Mouse (Mus musculus) left cerebral cortex, adult 8-10 months (tissue): Measurements from ENCODE around the gene Wdr27. TPM values are rescaled to one million over a fixed set of nuclear protein-coding genes. Genes with fewer than 3 reads are reported as not detected.
"Not testable (repeated sequence)": the region's sequence is repeated elsewhere in the genome, so short reads cannot be mapped to it uniquely, and the experiment has no call there.

Experiments
- DNase-seq, 2 experiments: peaks; one replicate each; pipeline ENCODE4 v3.0.0; 2022; ENCODE audit warnings: low spot score in 2 of 2
- total RNA-seq, 4 experiments: library from RNA; stranded (reverse); gene quantifications; 2 replicates each; pipeline ENCODE4 v1.2.4; 2022

Wdr27 gene
- total RNA-seq, result 1 to 10 TPM; 2.6 to 3.6 (median 3.1) TPM

DNA sequence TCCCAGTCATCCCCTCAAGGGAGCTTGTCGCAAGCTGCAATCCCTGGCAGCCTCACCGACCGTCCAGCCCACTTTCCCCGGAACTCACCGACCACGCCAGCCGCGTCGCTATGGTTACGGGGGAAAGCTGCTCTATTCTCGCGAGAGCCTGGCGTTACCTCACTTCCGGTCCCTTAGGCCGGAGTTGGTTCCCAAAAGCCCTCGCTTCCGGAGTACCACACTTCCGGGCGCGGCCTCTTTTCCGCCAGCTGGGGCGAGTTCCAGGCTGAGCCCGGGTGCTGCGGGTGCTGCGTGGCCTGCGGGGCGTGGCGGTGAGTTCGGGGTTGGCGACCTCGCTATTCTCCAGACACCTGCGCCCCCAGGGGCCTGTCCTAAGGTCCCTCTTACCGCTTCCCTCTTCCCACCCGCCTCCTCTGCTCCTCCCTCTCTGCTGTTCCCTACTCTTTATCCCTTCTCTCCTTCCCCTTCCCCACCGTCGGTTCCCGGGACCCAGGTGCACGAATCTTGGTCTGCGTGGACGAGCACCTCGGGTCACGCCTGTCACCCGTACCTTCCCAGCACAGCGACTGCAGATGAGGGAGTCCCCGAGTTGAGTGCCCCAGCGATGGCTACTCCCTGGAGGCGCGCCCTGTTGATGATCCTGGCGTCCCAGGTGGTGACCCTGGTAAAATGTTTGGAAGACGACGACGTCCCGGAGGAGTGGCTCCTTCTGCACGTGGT is at the start of gene Wdr27, which contains the start of gene 1600012H06Rik:
TSS of gene Wdr27 (minus strand) at position 150 of the 720 bp plus-strand sequence.
TSS of gene 1600012H06Rik (plus strand) at position 176 of the 720 bp plus-strand sequence.
- DNase-seq, result peak; percentile 95 to 97

DNA sequence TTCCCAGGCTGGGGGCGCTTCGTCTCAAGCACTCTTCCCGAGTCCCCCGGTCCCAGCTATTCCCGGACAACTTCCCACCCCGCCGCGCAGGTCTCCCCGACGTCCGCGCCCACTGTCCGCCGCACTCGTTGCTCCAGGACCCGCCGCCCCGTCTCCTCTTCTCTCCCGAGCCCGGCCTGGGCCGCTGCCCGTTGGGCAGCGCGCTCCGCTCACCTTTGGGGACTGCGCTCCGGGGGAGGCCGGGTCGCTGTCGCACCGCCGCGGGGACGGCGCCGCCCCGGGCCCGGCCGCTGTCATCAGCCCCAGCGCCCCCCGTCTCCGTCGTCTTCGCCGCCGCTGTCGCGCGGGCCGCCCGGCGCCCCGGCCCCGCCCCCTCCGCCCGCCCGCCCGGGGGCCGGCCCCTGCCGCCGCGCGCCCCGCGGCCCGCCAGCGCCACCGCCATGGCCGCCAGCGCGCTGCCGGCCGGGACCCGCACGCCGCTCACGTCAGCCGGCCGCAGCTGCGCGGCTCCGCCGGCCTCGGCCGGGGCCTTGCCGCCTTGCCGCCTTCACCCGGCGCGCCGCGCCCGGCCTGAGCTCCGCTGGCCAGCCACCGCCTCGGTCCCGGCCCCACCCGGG is 49.7 kb upstream of the Wdr27 start:
- not testable (repeated sequence) for DNase-seq

DNA sequence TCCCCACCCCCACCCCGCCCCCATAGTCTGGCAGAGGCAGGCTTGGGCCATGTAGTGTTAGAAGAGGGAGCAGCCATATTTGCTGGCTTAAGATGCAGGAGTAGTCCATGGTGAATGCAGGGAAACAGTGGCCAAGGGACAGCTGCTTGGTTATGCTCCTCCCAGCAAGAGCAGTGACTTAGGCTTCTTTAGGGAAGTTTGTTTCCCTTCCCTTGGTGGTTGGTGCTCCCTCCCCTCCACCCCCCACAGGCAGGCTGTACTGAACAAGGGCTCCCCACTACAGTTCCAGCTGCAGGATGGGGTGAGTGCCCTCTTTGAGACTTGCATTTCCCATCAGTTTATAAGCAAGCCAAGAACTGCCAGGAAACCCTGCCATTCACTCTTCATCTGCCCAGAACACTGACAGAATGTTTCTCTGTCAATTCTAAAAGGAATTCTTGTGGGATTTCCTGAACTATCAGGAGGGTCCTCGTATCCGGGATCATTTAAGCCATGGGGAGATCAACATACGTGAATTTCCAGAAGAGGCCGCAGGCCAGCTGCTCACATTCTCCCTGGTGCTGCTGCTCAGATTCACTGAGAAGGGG is 47.3 kb upstream of the Wdr27 start:
- DNase-seq, result not testable (repeated sequence)

DNA sequence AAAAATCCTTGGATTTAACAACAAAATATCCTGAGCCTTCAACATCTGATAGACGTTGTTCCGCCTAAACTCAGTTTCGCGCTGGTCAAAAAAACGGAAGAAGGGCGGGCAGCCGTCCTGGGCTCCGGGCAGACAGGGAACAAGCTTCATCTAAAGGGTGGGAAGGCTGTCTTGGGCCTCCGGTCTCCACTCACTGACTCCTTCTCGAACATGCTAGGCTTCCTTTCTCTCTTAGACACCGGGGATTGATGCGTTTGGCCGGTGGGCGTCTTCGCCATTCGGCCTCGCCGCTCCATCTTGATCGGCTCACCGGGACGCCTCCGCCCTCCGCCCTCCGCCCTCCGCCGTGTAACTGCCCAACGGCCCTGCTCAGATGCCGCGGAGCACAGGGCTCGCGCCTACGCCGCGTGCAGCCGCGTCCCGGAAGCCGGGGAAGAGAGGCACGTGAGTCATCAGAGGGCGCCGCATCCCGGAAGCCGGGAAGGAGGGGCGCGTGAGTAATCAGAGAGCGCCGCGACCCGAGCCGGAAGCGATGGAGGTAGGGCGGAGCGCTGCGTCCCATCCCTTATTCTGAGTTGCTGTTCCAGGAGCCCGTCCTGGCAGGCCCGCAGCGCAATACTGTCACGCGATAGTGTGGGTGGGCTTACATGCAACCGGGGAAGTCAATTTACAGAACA is 35.5 kb upstream of the Wdr27 start, which contains the start of the genes 9030025P20Rik and Gm3417:
TSS of gene 9030025P20Rik (plus strand) at position 107 of the 677 bp plus-strand sequence.
TSS of gene Gm3417 (minus strand) at position 429 of the 677 bp plus-strand sequence.
- DNase-seq, result not testable (repeated sequence)

DNA sequence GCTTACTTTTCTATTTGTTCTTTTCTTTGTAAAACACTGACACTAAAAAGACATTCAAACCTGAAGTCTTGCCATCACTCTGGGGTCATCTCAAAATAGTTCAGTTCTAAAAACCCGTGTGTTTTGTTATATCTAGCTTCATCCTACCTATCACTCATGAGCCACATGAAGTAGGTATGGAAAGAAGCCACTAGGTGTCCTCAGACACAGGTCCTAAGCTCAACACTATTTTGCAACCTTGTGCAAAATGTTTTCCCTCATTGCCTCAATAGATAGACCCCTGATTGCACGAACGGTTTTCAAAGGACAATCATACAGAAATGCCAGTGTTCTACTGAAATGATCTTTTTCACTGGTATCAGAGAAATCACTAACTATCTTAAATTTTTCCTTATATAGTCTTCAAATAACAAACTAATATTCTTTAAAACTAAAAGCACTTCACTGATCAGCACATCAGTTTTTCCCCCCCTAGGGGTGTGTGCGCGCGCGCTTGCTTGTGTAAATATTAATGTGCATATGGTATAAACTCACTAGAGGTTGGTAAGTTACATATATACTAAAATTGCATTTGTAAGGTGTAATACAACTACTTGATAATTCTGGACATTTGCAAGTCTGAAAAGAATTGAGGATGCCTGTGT is 34.9 kb upstream of the Wdr27 start:
- not testable (repeated sequence) for DNase-seq

DNA sequence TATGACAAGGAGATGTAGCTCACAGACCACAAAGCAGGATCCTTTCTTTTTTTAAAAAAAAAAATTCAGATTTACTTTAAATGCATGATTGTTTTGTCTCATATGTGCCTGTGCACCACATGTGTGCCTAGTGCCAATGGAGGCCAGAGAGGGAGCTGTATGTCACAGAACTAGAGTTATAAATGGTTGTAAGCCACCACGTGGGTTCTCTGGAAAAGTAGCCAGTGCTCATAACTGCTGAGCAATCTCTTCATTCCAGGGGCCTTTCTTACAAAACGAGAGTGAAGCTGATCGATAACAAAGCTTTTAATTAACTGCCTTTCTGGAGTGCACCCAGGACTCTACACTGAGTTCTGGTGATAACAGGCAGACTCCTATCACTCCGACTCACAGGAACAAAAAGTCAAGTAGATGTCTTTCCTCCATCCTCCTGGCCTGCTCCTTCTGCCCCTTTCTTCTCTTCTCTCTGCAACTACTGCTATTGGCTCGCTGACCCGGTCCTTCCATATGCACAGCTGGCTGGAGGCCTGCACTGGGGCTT is 25.5 kb upstream of the Wdr27 start:
- DNase-seq, result not testable (repeated sequence)

DNA sequence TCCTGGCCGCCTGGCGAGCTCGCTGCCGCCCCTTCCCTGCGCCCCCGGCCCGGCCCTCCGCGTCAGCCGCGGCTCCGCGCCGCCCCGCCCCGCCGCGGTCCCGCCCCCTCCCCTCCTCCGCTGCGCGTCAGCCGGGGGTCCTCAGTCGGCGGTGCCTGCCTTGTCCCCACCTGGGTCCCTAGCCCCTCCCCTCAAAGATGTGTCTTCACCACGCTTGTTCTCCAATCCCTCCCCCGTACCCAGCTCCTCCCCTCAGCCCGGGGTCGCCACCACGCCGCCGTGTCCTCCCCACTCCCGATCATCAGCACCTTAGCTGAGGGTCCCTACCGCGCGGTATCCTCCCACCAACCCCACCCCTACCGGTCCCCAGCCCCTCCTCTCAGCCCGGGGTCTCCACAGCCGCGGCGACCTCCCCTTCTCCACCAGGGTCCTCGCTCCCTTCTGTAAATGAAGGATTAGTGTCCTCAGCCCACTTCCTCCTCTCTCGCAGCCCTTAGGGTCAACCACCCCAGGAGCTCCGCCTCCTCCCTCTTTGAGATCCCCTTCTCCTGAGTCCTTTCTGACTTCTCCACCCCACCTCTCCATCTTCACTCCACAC is 18.7 kb upstream of the Wdr27 start:
- DNase-seq, result not testable (repeated sequence)

DNA sequence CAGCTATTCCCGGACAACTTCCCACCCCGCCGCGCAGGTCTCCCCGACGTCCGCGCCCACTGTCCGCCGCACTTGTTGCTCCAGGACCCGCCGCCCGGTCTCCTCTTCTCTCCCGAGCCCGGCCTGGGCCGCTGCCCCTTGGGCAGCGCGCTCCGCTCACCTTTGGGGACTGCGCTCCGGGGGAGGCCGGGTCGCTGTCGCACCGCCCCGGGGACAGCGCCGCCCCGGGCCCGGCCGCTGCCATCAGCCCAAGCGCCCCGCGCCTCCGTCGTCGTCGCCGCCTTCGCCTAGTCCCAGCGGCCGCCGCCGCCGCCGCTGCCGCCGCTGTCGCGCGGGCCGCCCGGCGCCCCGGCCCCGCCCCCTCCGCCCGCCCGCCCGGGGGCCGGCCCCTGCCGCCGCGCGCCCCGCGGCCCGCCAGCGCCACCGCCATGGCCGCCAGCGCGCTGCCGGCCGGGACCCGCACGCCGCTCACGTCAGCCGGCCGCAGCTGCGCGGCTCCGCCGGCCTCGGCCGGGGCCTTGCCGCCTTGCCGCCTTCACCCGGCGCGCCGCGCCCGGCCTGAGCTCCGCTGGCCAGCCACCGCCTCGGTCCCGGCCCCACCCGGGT is 18.1 kb upstream of the Wdr27 start, which contains the start of gene Phf10:
TSS of gene Phf10 (minus strand) at position 323 of the 606 bp plus-strand sequence.
- DNase-seq, result peak in 1 of 2 experiments; percentile 8

DNA sequence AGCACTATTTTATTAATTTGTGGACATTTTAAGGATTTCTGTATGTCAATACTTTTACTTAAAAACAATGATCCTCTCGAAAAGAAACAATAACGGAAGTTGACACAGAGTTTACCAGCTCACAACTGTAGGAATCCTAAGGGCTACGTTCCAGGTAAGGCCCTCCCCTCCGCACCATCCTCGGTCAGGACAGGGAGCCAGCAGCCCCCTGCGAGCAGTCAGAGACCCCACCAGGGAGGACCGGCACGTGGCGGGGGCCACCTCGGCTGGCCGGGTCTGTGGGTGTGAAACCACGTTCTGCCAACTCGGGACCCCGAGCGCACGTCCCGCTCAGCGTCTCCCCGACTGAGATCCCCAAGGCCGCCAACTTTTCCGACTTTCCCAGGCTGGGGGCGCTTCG is 17.6 kb upstream of the Wdr27 start:
- DNase-seq, result peak in 1 of 2 experiments; percentile 8

DNA sequence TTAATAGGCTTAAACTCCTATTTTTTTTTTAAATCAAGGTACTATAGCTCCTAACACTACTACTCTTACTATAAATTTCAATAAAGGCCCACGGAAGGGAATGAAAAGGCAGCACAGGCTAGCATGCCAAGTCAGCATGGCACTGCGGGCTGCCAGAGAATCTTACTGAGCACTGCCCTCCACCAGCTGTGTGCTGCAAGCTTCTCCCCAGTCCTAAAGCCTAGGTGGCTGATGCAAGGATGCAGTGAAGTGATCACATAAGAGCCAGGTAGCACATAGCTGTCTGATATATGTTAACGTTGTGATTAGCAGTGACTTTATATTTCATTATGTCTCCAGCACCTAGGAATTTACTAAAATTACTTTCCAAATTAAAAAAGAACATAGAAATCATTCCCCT is 17.0 kb upstream of the Wdr27 start:
- DNase-seq, result no peak

DNA sequence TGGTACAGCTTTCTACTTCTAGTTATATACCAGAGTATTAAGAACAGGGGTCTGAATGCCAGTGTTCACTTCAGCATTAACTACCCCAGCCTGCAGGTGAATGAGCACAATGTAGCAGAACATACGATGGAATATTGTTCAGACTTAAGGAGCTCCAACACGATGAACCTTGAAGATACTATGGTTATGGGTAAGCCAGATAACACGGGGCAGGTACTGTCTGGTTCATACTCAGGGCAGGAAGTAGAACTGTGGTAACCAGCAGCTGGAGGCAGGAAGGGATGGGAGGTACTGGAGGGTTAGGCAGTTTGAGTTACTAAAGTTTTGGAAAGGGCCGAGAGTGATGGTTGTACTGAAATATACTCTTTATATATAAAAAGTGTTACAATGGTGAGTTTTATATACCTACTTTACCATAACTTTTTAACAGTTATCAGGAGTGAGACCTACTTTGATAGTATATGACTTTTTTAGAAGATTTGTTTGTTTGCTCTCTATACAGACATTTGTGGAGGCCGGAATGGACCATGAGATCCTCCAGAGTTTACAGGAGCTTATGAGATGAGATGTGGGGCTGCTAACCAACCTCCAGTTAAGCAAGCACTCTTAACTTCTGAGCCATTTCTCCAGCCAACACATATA is 15.8 kb upstream of the Wdr27 start:
- no peak for DNase-seq

DNA sequence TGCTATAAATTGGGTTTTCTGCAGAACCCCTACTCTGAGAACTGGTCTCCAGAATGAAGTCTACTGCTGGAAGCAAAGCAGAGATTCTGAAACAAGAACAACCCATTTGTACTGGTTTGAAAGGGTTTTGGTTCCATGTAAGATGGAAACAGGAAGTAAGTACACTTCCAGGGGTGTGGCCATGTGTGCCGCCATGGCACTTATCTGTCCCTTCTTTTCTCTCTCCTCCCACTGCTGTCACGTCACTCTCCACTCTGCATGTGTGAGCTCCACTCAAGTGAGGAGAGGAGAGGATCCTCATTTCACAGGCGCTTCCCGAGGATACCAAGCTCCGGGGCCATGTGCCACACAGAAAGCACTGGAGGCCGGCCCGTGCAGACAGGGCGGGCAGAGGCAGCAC is 10.5 kb upstream of the Wdr27 start:
- DNase-seq, result no peak

DNA sequence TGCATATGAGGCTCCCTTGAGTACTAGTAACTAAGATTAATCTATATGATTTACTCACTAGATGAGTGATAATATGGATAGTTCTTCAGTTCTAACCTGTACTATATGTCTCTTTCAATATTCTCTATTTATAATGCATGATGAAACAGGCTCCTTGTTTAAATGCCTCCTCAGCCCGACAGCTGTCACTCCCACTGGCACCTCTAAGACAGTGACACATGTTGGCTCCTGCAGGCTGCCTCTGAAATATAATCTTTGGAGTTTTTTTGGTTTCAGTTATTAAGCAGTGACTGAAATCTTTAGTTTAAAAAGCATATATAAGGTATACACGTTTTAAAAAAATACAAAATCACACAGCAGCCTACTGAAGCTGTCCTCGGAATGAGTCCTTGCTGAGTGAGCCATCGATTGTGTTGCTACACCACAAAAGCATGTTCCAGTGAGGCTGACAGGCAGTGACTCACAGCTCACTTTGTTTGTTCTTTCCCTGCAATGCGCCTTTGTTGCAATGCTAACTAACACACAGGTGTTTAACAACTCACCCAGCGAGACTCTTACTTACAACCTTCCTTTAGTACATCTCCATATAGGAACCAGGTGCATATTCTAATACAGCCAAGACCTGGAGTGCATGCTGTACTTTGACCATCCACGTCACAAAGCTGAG is 6.3 kb upstream of the Wdr27 start:
- DNase-seq, result no peak

DNA sequence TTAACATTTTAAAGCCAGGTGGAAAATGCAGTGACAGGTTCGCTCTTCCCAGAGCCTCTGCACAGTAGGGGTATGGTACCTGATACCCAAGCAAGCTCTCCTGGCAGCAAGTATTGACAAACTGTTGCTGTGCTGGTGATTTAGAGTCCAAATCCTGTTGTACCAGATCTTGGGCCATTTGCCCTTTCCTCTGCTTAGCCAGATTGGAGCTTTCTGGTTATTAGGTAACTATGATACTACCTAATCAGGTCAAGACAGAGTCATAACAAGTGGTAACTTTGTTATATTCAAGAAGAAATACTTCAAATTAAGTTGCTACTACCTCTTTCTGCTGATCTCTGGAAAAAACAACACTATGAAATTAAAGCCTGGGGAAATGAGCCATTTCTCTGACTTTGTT is 1.6 kb upstream of the Wdr27 start:
- DNase-seq, result no peak

DNA sequence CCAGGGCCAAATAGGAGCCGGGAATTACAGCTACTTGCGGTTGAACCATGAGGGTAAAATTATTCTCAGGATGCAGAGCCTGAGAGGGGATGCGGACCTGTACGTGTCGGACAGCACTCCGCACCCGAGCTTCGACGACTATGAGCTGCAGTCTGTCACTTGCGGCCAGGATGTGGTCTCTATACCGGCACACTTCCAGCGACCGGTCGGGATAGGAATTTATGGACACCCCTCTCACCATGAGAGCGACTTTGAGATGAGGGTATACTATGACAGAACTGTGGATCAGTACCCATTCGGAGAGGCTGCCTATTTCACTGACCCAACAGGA is 736 bp upstream of the Wdr27 start:
- no peak for DNase-seq

DNA sequence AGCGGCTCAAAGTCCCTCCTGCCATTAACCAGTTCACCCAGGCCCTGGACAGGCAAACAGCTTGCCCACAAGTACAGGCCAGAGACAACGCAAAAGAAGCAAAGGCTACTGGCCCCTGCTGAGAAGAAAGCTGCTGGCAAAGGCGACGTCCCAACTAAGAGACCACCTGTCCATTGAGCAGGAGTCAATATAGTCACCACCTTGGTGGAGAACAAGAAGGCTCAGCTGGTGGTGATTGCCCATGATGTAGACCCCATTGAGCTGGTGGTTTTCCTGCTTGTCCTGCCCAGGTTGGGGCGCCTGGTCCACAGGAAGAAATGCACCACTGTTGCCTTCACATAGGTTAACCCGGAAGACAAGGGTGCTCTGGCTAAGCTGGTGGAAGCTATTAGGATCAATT is 777 bp downstream of the Wdr27 start:
- DNase-seq, result peak in 1 of 2 experiments; percentile 3

DNA sequence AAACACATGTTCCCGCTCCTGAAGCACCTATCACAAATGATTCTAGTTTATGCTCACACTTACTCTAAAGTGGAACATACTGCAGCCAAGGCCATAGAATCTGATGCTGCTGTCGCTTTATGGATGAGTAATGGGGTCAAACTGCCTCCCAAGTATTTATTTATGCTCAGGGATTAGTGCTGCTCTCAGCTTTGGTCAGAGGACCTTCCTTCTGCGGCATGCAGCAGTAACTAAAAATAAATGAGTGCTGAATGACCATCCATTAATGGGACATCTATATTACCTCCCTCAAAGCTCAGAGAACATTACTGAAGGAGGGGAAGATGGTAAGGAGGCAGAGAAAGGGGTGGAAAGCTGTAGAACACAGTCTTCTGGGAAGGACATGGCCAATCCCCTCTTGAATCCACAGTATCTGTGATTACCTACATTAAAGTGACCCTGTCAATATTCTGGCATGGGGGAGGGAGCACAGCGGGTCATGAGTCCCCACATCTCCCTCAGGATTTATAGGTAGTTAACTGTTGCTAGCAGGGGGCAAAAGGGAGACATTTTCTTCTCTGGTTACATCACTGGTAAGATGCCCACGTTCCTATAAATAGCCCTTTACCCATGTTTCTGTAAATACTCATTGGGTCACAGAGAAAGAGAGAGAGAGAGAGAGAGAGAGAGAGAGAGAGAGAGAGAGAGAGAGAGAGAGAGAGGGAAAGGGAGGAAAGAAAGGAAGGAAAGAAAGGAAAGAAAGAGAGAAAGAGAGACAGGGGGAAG is 6.9 kb downstream of the Wdr27 start:
- no peak for DNase-seq

DNA sequence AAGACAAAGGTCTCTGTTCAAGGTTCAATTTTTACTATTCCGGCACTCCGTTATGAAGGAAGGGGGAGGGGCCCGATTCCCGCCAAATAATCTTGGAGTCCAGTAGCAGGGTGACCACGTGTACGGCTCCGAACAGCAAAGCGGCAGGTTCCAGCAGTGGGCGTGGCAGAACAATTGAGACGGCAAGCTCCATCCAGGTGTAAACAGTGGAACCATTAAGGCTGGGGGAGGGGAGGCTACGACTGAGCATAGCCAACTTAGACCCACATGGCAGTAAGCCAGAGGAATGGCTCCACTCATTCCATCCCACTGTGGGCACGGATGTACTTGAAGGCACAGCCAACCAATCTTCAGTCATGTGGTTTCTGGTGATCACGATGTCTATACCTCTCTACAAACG is 7.7 kb downstream of the Wdr27 start:
- DNase-seq, result not testable (repeated sequence)
